Mouse (Mus musculus) megakaryocyte, embryonic 14.5 days (primary cell): ENCODE measurements around the gene Rnf167. TPM values are rescaled to one million over a fixed set of nuclear protein-coding genes. Genes with fewer than 3 reads are reported as not detected.
A peak's percentile ranks its signal among the peaks of the same experiment; 100 is the strongest.

Experiments used
- H3K27me3 ChIP-seq: replicated peaks from 2 replicates; pipeline ENCODE3; 2012; ENCODE audit warnings: inconsistent platforms
- H3K36me3 ChIP-seq: replicated peaks from 2 replicates; pipeline ENCODE3; 2012; ENCODE audit warnings: low read length, inconsistent platforms, mixed read lengths
- H3K4me1 ChIP-seq: 2 replicates; pipeline ENCODE4 v1.6.1; 2012; ENCODE audit warnings: inconsistent platforms
- H3K4me3 ChIP-seq: replicated peaks from 2 replicates; pipeline ENCODE3; 2012; ENCODE audit warnings: moderate library complexity, mild to moderate bottlenecking, inconsistent platforms
- H3K9me3 ChIP-seq: 2 replicates; pipeline ENCODE4 v1.6.1; 2012; ENCODE audit warnings: inconsistent platforms
- FLI1 ChIP-seq: IDR thresholded peaks from 2 replicates; pipeline ENCODE4 v1.6.1; 2012; ENCODE audit warnings: low read length, inconsistent platforms, mixed read lengths
- GATA1 ChIP-seq: IDR thresholded peaks from 3 replicates; pipeline ENCODE4 v1.6.1; 2012; ENCODE audit warnings: mixed read lengths, low read length, inconsistent platforms, borderline replicate concordance
- polyA plus RNA-seq: library from polyadenylated mRNA; stranded (reverse); fragments of >175 nt; gene quantifications from 2 replicates; pipeline ENCODE4 v1.2.3, GENCODE M21; 2012; ENCODE audit warnings: low replicate concordance; ENCODE audit not compliant: insufficient read depth

Rnf167 gene
- polyA plus RNA-seq, 1 experiment = 102 TPM

- Histone ChIP-seq H3K27me3 (no peaks in the 10 kb centered on the region), H3K9me3 (no peaks in the 10 kb centered on the region), H3K4me1 (peaks cover 78% of the 10 kb centered on the region), H3K4me3 (peak within 1 kb of the TSS; percentile 100), H3K36me3 (peaks cover 48% of the 10 kb centered on the region)
- TF ChIP-seq GATA1 (no peak), FLI1 (no peak)
Observed at GRCm38 (mm10) chr11:70654198-70654922, 7.3 kb downstream of the Rnf167 start, which contains the start of gene Pfn1. TSS of gene Pfn1 (minus strand) at chr11:70654644.

- no peaks in the 10 kb centered on the region for H3K27me3 ChIP-seq
- peaks cover 48% of the 10 kb centered on the region for H3K36me3 ChIP-seq
- no peak for TF ChIP-seq GATA1
- no peak for TF ChIP-seq FLI1
- peaks cover 76% of the 10 kb centered on the region for H3K4me1 ChIP-seq
- H3K4me3 ChIP-seq = peak overlapping the region; percentile 100
- H3K9me3 ChIP-seq = no peaks in the 10 kb centered on the region
Observed at GRCm38 (mm10) chr11:70654923-70655570, 8.0 kb downstream of the Rnf167 start.

- H3K36me3 ChIP-seq = peaks cover 46% of the 10 kb centered on the region
- no peaks in the 10 kb centered on the region for H3K9me3 ChIP-seq
- peak overlapping the region; percentile 100 for H3K4me3 ChIP-seq
- no peaks in the 10 kb centered on the region for H3K27me3 ChIP-seq
- TF ChIP-seq GATA1 (no peak), FLI1 (no peak)
- H3K4me1 ChIP-seq = peaks cover 73% of the 10 kb centered on the region
Observed at GRCm38 (mm10) chr11:70655571-70656455, 8.8 kb downstream of the Rnf167 start.

GRCm38 (mm10) chr11:70656456-70656927 lies 9.5 kb downstream of the Rnf167 start:
- Histone ChIP-seq H3K27me3 (no peaks in the 10 kb centered on the region), H3K36me3 (peaks cover 46% of the 10 kb centered on the region), H3K4me1 (peaks cover 69% of the 10 kb centered on the region), H3K9me3 (no peaks in the 10 kb centered on the region), H3K4me3 (peak overlapping the region; percentile 100)
- TF ChIP-seq FLI1 = no peak
- TF ChIP-seq GATA1 = no peak

GRCm38 (mm10) chr11:70656964-70657363 lies 9.9 kb downstream of the Rnf167 start, which contains the start of gene Eno3:
TSS of gene Eno3 (plus strand) at chr11:70657202.
- H3K4me3 ChIP-seq = peak within 1 kb of the TSS; percentile 100
- H3K27me3 ChIP-seq = no peaks in the 10 kb centered on the region
- peaks cover 69% of the 10 kb centered on the region for H3K4me1 ChIP-seq
- peaks cover 46% of the 10 kb centered on the region for H3K36me3 ChIP-seq
- TF ChIP-seq FLI1 (no peak), GATA1 (no peak)
- H3K9me3 ChIP-seq = no peaks in the 10 kb centered on the region

GRCm38 (mm10) chr11:70657573-70657972 lies 10.5 kb downstream of the Rnf167 start:
- peaks cover 65% of the 10 kb centered on the region for H3K4me1 ChIP-seq
- peaks cover 46% of the 10 kb centered on the region for H3K36me3 ChIP-seq
- TF ChIP-seq FLI1 = no peak
- TF ChIP-seq GATA1 = no peak
- peak overlapping the region; percentile 14 for H3K4me3 ChIP-seq
- no peaks in the 10 kb centered on the region for H3K9me3 ChIP-seq
- no peaks in the 10 kb centered on the region for H3K27me3 ChIP-seq

GRCm38 (mm10) chr11:70657991-70658390 lies 11.0 kb downstream of the Rnf167 start:
- H3K27me3 ChIP-seq = no peaks in the 10 kb centered on the region
- TF ChIP-seq FLI1 = no peak
- no peak for TF ChIP-seq GATA1
- H3K4me1 ChIP-seq = peaks cover 67% of the 10 kb centered on the region
- peak overlapping the region; percentile 14 for H3K4me3 ChIP-seq
- no peaks in the 10 kb centered on the region for H3K9me3 ChIP-seq
- H3K36me3 ChIP-seq = peaks cover 46% of the 10 kb centered on the region

GRCm38 (mm10) chr11:70658521-70658920 lies 11.5 kb downstream of the Rnf167 start:
- Histone ChIP-seq H3K27me3 (no peaks in the 10 kb centered on the region), H3K4me1 (peaks cover 69% of the 10 kb centered on the region), H3K9me3 (no peaks in the 10 kb centered on the region), H3K4me3 (no peak overlapping the region), H3K36me3 (peaks cover 48% of the 10 kb centered on the region)
- TF ChIP-seq GATA1 = no peak
- TF ChIP-seq FLI1 = no peak

- no peaks in the 10 kb centered on the region for H3K27me3 ChIP-seq
- peak overlapping the region; percentile 28 for H3K4me3 ChIP-seq
- TF ChIP-seq GATA1 (no peak), FLI1 (no peak)
- H3K36me3 ChIP-seq = peaks cover 50% of the 10 kb centered on the region
- peaks cover 69% of the 10 kb centered on the region for H3K4me1 ChIP-seq
- no peaks in the 10 kb centered on the region for H3K9me3 ChIP-seq
Observed at GRCm38 (mm10) chr11:70658942-70659341, 11.9 kb downstream of the Rnf167 start.
